Mouse (Mus musculus) heart, postnatal 14 days (tissue): Measurements from ENCODE around the gene Metrn. TPM values are rescaled to one million over a fixed set of nuclear protein-coding genes. Genes with fewer than 3 reads are reported as not detected.

Source experiments
- DNase-seq, 2 experiments: peaks; one replicate each; pipeline ENCODE4 v3.0.0; 2021 to 2022
- intact Hi-C: fragments of 180-260 bp; cut with DNase I; formaldehyde crosslinking; loops from one replicate; pipeline ENCODE4 v1.15.1; 2025
- long read RNA-seq, 2 experiments: library from polyadenylated mRNA; stranded (forward); transcript quantifications; one replicate each; pipeline ENCODE4 v2.0.0; 2021
- total RNA-seq, 2 experiments: library from RNA; stranded (reverse); gene quantifications; 2 replicates each; pipeline ENCODE4 v1.2.3; 2021

The Metrn gene
- total RNA-seq: 10 to 100 TPM; 67.1 to 74.7 TPM
- long read RNA-seq, experiment 1, partial matches to known transcripts: 1 of 6 reads
- long read RNA-seq, experiment 1, other reads (novel, unspliced or antisense): 1 of 6 reads
- long read RNA-seq, experiment 2, transcript Metrn-202 (4 exons, 2,751 nt): major isoform, 6 of 8 reads
- long read RNA-seq, experiment 2, partial matches to known transcripts: 1 of 8 reads
- long read RNA-seq, experiment 2, other reads (novel, unspliced or antisense): 0 of 8 reads

- DNase-seq: peak; percentile 90 to 91
- intact Hi-C loops: no loop called here
Observed at GRCm38 (mm10) chr17:25796951-25797369, at the start of gene Metrn. Gene Metrn (minus strand): TSS chr17:25797136.

- peak; percentile 92 to 96 for DNase-seq
- intact Hi-C loops: loop anchor here (2.0 kb wide), 1 partner anchor 22 kb away; no protein-coding TSS in a partner anchor
Observed at GRCm38 (mm10) chr17:25844396-25844901, 47.5 kb upstream of the Metrn start, which contains the start of gene Rhot2. Gene Rhot2 (minus strand): TSS chr17:25844851.

- DNase-seq: no peak
- intact Hi-C loops: loop anchor here (2.0 kb wide), 1 partner anchor 23 kb away; no protein-coding TSS in a partner anchor
Observed at GRCm38 (mm10) chr17:25843636-25844395, 46.9 kb upstream of the Metrn start.

- DNase-seq: no peak
- intact Hi-C loops: no loop called here
Observed at GRCm38 (mm10) chr17:25843122-25843521, 46.2 kb upstream of the Metrn start.

DNA sequence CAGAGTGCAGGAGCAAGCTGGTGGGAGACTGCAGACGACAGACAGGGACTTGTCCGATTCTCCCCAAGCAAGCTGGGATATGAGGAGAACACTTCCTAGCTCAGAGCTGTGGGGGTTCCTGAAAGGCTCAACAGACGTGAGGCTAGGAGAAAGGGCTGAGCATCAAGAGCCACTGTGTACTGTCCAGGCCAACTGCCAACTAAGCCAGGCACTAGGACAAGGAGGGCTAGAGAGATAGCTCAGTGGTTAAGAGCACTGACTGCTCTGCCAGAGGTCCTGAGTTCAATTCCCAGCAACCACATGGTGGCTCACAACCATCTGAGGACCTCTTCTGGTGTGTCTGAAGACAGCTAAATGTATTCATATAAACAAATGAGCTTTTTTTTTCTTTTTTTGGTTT is 45.6 kb upstream of the Metrn start:
- intact Hi-C loops: no loop called here
- DNase-seq: no peak

DNA sequence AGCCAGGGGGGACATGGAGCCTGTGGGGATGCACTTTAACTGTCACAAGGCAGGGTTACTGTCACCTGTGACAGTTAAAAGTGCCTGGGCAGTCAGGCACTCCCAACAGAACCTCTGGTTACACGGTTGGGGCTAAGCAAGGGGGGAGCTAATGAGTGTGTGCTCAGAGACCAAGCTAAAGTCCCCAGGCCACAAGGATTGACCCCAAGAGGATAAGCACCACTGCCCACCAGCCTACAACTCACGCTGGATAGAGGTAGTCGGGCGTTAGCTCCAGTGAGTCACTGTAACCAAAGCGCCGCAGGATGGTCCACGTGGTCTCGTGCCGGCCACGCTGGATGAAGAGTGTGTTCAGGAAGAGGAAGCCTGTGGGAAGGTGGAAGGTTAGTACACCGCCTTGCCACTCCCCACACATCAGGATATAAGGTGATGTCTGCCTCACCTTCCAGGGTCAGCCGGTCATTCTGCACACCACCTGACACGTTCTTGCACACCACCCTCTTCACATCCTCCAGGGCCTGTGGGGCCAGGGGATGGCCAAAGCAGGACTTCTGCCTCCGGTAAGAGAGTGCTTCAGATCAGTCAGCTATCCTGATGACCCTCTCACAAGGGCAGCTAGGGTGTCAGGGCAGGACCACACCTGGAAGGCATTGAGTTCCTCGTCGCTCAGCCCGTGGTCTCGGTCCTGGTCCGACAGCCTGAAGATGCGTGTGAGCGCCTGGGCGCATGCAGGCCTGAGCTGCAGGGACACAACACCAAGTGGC is 44.4 kb upstream of the Metrn start, which contains the start of gene Gm20683:
Gene Gm20683 (minus strand): TSS at position 647 of the 764 bp plus-strand sequence.
- intact Hi-C loops: no loop called here
- no peak for DNase-seq

GRCm38 (mm10) chr17:25840519-25840918 is 43.6 kb upstream of the Metrn start:
- DNase-seq: no peak
- intact Hi-C loops: no loop called here

DNA sequence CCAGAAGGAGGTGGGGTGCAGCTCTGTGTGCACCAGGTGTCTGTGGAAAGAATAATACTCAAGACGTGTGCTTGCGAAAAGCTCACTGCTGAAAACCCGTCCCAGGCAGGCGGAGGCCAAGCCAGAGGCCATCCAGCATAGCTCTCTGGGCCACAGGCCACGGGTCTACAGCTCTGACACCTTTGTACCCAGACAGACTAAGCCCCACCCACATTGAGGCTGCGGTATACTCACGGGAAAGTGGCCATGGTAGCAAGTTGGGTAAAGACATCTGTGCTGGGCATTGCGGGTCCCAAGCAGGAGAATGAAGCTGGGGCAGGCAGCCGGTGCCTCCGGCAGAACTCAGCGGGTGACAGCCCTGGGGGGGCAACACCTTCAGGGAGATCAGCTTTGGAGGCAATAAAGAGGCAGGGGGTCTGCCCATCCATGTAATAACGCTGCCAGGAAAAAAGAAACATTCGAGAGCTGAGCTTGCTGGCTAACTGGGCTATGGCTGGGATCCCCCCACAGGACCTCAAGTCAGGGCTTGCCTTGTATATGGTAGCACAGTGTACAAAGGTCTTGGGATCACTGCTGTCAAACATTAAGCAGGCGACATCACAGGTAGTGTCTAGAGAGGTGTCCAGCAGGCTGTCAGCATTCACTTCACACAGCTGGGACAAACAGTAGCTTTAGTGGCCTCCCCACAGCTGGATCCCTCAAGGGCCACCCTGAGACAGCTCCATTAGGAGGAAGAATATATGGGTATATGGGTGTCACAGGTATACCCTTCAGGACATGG is 42.7 kb upstream of the Metrn start:
- no peak for DNase-seq
- intact Hi-C loops: no loop called here

DNA sequence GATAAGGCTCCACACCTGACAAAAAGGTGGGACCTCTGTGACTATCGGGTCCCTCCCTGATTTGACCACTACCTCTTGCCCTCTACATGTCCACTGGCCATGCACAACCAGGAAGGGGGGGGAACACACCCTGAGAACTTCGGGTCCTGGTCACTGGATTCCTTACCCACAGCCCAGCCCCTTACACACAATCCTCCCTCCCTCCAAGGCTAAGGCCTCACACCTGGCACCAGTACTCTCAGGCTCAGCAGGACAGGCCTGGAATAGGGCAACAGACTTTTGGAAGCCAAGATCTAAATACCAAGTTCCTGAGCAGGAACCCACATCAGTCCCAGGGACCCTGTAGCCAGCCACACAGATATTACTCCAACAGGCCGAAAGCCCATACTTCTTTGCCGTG is 42.0 kb upstream of the Metrn start:
- no peak for DNase-seq
- intact Hi-C loops: no loop called here

- no peak for DNase-seq
- intact Hi-C loops: no loop called here
Observed at GRCm38 (mm10) chr17:25837533-25837932, 40.6 kb upstream of the Metrn start.

DNA sequence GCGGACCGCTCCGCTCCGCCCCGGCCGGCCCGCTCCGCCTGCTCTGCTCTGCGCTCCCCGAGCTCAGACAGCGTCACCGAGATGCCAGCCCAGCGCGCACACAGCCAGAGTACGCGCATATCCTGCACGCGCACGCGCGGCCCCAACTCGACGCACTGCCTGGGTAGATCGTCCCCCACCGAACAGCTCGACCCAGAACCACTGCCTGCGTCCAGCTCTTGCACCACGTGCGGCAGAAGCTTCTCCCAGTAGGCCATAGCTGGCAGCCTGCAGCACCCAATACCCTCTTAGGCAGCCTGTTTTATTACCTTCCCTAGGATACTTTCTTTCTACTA is 40.1 kb upstream of the Metrn start, which contains the start of gene Rhbdl1:
Gene Rhbdl1 (minus strand): TSS at position 220 of the 335 bp plus-strand sequence.
- peak; percentile 70 to 79 for DNase-seq
- intact Hi-C loops: no loop called here

DNA sequence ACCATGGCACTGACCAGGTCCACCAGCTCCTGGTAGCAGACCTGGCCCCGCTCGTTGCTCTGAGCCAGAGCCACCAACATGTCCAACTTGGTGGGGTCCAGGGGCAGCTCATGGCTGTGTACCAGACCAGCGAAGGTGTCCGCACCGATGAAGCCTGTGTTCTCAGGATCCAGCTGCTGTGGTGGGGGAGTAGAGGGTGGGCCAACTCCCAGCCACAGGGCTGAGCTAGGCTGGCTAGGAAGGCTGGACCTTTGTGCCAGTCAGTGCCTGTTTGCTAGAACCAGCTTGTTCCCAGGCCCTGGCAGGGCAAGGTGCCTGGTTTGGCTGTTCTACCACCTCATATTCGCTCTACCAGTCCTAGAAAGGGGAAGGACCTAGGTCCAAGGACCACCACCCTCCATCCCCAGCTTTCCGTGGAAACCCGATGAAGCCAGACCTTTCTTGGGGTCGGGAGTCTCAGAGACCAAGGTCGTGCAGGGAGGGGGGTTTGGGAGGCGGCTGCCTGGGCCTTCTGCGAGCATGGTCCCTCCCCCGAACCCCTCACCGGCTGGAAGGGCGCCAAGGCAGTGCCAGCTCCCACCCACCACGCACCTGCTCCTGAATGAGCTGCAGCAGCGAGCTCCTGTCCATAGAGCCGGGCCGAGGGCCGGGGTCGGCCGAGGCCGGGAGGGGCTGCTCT is 39.6 kb upstream of the Metrn start:
- DNase-seq: peak in 1 of 2 experiments; percentile 32
- intact Hi-C loops: no loop called here

DNA sequence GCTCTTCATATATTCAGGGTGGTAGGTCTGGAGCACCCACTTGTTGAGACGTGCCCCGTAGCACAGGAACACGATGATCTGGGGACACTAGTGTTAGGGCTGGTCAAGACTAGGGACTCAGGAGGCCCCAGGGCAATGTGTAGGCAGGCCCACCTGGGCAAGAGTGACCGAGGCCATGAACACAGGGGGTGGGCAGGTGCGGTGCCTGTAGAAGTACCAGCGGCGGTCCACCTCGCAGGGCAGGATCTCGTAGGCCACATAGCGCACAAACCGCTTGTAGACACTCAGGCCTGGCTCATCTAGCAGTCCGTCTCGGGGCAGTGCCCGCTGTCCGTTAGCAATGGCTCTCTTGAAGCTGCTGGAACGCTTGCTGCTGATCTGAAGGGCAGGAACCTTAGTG is 38.9 kb upstream of the Metrn start:
- intact Hi-C loops: no loop called here
- DNase-seq: no peak

DNA sequence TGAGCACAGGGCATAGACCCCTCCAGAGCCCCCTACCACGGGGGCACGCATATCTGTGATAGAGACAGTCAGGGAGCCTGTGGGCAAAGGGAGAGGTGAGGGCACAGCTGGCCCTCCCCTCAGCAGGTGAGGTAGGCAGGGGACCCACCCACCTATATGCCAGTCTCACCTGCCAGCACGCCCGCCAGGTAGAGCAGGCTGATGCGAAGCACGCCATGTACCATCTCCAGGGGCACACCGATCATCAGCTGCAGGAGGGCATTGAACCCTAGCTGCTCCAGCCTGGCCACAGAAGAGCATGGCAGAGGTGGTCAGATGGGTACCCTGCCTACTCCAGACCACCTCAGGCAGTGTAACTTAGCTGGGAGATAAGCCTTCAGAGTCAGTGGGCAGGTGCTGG is 38.4 kb upstream of the Metrn start:
- DNase-seq: no peak
- intact Hi-C loops: no loop called here

GRCm38 (mm10) chr17:25834595-25835222 is 37.8 kb upstream of the Metrn start:
- no peak for DNase-seq
- intact Hi-C loops: no loop called here

- peak in 1 of 2 experiments; percentile 42 for DNase-seq
- intact Hi-C loops: no loop called here
Observed at GRCm38 (mm10) chr17:25833961-25834594, 37.1 kb upstream of the Metrn start.

DNA sequence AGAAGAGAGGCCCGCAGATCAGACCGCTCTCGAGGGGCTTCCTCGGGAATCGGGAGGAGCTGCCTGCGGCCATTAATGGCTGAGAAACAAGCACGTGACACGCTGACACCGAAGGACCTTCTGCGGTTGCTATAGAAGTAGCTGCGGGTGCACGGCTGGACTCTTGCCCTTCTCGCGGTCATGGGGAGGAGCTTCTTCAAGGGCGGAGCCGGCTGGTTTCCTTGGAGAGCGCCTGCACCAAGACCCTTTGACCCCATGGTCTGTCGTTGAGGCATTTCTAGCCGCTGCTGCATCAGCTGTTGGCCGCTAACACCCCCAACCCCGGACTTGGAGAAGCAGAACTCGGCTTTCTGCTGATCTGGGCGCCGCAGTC is 36.3 kb upstream of the Metrn start, which contains the start of gene Stub1:
Gene Stub1 (minus strand): TSS at position 114 of the 373 bp plus-strand sequence.
- DNase-seq: peak; percentile 90 to 94
- intact Hi-C loops: no loop called here
